Mouse (Mus musculus) brain, adult 2 months (tissue): ENCODE measurements at regions not wholly inside any gene's neighbourhood (a gene's known extent, or its start where the extent isn't known, plus 50 kb on each side); places are given as distances from the start of the nearest gene placed in this dataset.
A peak's percentile ranks its signal among the peaks of the same experiment; 100 is the strongest.

ENCODE experiments used
- DNase-seq: peaks from one replicate; pipeline ENCODE4 v3.0.0; 2011; ENCODE audit warnings: low read depth, low spot score

DNA sequence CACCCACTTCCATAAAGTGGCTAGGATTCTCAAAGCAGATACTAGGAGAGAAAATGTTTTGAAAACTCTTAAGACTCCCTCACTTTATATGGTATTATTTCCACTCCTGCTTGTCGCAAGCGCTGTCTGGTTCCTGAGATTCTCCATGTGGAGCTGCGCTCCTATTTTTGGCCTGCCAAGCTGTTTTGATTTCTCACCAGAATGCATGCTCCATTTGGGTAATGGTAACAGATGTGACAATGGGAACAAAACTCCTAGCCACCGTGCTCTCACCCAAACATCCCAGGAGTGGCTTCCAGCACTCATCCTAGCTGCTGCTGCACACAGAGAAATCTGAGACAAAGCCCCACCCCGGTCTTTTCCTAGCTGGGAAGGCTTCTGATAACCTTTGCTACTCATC lies 749.6 kb downstream of the Ntrk3 start:
- DNase-seq, result peak; percentile 86

DNA sequence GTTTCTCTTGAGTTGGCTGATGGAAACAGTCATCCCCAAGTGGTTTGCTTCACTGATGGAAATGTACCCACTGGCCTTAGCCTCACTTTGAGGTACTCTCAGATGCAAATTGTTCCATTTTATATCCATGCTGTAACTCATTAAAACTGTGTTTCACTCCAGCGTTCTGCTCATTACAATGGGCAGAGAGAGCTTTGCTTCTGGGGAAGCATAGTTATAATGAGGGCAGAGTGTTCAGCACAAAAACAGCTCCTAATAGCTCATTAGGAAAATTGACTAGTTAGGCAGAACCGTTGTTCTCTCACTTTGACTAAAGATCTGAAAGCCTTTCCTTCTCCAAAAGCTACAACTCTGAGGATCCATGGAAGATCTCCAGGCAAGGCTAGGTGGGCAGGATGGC lies 771.2 kb downstream of the Ntrk3 start:
- DNase-seq, result peak; percentile 32

DNA sequence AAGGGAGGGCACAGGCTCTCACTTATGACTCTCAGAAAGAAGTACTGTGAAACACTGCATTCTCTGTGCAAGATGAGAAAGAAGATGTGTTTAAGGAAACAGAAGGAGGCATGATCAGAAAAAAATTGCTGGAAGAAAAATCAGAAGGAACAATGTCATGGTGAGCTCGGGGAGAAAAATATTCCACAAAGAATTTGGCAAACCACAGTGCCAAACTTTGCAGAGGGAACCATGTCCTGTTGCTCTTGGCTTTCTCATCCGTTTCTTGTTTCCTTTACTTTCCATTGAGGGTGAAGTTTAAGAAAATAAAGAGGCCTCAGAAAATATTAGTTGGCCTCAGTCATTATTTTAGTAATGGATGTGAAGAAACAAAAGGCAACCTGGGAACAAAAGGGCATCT lies 804.4 kb downstream of the Ntrk3 start:
- DNase-seq, result no peak

DNA sequence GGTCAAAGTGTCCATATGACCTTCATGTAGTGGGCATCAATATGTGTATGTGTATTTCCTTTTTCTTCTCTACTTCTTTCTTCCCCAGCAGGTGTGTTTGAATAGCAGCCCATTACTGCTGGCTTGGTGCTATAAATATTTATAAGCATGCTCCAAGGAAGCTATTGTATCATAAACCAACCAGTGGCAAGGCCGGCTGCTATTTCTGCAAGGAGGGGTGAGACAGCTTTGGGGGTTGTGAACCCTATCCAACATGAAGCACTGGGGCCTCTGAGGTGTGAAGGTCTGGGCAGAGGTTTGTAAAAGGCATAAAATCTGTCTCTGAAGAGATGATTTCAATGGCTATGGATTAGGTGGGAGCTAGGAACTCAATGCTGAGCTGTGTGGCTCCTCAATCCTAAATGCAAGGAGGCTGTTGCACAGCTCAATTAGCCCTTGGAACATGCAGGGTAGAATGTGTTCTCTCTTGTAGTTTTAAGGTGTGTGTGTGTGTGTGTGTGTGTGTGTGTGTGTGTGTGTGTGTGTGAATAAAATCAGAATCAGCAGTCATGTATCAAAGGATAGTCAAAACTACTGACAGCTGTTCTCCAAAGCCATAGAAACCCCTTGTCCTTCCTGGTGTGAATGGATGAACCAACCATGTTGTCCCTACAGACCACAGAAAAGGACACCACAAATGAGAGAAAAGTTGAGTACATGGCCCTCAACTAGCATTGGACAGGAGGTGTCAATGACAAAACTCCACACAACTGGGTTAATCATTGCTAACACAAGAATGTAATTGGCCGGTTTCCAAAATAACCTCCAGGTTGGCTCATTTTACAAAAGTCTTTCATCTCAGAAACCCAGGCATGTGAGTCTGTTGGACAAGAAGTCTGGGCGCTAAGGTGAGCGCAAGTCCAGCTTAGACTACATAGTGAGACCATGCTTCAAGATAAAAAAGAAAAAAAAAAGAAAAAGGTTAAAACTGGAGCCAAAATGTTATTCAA lies 809.0 kb downstream of the Ntrk3 start:
- no peak for DNase-seq

DNA sequence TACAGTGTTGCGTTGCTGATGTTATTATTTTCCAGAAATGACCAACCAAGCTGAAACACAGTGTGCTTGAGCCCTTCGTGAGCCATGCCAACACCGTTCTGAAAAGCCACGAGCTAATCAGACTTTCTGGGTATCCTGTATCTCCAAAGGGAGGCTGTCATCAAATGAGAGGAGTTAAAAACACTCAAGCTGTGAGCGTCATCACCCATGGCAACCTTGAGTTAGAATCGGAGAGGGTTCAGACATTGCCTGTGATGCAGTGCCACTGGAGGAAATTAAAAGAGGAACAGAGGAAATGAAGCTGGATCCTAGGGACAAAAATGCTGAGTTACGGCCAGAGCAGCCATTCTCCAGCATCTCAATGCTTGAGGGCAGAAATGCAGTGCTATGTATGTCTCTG lies 838.6 kb downstream of the Ntrk3 start:
- DNase-seq, result peak; percentile 7

DNA sequence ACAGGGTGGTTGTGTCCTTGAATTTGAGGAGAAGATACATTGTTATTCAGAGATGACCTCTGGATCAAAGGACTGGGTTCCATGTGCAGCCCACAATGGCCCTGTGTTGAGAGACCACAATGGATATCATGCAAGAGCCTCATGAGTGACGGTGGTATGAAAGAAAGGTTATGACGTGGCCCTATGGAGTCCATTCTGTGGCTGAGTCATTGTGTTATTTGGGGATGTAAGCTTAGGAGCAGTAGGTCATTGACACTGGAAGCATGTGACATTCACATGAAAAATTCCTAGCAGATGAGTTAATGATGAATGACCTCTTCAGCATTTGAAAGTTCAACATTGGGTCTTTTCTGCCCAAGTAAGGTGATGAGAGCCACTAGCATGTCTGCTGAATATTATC lies 849.3 kb downstream of the Ntrk3 start:
- no peak for DNase-seq

DNA sequence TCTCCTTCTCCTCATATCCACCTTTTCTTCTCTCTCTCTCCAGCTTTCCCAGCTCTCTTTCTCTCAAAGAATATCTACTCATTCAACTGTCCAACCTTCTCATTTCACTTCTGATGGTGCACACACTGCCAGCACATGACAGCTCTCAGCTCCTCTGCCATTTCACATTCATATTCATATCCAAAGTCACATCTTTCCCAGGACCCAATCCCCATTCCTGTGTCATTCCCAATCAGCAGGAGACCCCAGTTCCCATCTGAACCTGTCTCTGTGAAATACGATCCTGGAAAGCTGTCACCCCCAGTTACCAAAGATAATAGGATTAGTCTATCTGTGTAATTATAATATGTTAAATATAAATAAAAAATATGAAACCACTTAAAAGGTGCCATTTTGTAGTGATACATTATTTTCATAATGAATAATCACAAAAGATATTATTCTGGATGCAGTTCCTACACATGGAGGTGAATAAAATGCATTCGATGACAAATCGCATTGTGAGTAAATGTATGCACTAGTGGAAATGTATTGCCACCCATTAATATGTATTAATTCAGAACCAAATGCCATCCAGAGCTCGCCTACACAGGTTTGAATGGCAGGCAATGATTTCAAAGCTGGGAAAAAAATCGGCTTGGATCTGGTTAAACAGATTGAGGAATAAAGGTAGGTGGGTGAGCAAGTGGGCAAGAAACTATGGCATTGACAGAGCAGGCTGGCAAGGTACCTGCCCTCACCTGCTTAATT lies 855.0 kb downstream of the Ntrk3 start:
- no peak for DNase-seq

DNA sequence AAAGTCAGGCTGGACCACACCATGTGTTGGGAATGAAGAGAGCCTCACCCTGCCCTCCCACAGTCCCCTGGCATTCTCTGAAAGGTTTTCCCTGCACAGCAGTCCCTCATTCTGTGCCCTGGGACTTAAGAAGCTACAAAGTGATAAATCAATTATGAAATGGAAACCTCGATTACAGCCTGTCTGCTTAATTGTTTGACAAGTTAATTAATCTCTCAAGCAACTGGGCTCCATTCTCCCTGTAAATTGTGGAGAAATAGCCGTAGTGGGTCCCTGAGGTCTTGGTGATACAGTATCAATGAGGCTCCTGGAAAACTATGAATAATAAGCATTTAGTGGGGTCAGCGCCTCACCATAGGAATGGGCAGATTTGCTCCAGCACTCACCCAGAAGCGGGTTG lies 870.3 kb downstream of the Ntrk3 start:
- no peak for DNase-seq

DNA sequence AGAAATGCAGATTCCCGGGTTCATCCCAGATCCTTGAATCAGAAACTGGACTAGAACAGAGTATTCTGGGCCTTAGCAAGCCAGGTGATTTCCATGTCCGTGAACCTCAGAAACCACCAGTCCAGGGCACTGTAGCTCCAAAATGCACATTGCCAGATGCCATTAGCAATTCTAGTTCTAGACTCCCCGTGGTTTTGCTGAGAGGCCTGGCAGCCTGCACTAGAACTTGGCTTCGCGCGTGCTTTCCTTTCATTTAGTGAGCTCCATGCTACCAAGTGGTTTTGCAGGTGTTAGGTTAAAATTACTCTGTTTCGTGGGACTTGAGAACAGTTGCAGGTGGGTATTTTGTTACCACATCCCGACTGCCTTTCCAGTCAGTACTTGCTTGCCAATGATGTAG lies 876.0 kb downstream of the Ntrk3 start:
- DNase-seq, result peak; percentile 42

DNA sequence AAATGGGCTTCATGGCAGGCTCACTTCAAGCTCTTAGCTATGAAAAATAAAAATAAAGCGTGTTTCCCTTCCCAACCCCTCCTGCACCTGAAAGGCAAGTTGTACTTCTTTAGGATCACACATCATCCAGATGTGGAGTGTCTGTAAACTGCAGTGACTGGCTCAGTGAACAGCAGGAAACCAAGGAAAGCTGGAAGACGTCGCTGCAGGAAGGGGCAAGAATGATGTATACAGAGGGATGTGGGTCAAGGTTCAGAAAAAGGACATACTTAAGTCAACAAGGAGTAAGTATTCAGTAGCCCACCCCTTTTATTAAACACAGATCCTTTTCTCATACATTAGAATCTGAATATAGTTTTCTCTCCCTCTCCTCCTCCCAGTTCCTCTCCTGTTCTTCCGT lies 879.4 kb downstream of the Ntrk3 start:
- DNase-seq, result no peak

DNA sequence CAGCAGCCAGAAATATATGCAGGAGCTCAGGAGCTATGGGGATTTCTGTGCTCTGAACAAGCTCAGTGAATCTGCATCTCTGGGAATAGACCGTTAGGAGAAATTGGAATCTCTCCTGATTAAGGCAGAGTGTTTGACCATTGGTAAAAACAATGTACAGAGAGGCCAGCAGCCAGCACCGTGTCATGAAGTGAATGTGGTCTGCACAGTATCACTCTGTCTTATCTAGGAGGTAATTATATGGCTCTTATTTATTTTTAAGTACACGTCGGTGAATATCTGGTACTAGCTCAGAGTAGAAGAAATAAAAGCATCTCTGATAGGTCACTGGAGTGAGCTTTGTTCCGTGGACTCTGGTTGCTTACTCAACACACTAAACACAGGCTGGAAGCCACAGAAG lies 879.8 kb downstream of the Ntrk3 start:
- DNase-seq, result no peak

DNA sequence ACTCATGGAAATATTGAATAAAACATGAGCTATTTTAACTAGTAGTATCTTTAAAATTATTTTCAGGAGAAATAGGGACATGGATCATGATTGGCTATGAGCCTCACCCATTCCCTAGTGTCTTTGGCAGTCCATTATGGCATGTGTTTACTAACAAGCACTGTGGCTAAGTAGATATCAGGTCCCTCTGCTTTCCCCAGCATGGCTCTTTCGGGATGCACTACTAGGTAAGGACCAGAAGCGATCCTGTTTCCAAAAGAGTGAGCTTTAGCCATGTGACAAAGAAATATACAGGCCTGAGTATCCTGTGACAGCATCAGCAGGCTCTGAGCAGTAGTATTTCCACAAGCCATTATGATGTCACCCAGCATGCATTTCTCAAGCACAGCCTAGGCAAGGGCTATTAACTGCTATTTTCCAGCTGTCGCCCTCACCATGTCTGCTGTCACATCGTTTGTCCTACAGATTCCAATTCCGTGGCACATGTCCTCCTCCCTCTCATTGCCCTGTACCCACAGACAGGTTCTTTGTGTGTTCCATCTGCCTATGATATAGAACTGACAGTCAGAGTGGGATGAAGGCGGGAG lies 882.1 kb downstream of the Ntrk3 start:
- peak; percentile 27 for DNase-seq

DNA sequence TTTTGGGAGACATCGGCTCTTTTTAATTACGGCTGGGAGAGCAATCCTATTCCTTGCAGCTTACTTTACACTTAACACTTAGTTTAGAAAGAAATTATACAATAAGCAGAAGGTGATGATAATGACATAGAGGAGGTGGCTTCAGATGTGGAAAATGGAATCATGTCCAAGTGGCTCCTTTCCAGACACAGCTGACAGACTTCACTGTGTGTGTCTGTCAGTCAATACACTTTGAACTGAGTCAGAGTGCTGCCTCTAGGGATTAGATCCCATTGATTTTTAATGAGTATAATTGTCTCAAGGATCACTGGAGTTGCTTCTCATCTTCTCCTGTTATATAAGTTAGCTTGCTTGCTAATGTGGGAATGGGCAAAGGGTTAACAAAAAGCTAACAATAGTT lies 882.7 kb downstream of the Ntrk3 start:
- peak; percentile 4 for DNase-seq

DNA sequence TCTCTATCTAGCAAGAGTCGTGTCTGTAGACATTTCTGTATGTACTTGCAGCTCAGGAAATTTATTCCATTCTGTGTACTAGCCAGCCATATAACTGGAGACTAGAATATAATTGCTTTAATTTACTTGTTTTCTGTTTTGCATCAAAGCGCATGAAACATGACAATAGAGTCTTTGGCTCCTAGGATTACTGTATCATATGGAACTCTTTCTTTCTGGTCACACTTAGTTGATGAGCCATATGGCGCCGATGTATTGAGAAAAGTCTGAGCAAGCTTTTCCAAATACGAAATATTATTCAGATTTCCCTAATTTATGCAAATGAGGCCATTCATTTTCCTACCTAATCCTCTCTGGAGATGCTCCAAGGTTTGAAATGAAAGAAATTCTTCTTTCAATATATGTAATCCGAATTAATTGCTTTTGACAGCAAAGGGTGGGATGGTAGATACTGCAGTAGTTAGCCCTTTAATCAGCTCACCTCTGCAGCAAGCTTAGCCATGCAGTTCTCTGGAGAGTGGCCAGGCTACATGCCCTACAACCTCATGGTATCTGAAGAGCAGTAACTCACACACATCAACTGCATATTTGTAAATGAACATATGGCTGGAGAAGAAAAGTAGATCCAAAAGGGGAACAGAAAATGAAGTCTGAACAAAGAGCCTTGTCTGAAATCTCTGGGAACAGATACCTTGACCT lies 913.4 kb downstream of the Ntrk3 start:
- peak; percentile 6 for DNase-seq

DNA sequence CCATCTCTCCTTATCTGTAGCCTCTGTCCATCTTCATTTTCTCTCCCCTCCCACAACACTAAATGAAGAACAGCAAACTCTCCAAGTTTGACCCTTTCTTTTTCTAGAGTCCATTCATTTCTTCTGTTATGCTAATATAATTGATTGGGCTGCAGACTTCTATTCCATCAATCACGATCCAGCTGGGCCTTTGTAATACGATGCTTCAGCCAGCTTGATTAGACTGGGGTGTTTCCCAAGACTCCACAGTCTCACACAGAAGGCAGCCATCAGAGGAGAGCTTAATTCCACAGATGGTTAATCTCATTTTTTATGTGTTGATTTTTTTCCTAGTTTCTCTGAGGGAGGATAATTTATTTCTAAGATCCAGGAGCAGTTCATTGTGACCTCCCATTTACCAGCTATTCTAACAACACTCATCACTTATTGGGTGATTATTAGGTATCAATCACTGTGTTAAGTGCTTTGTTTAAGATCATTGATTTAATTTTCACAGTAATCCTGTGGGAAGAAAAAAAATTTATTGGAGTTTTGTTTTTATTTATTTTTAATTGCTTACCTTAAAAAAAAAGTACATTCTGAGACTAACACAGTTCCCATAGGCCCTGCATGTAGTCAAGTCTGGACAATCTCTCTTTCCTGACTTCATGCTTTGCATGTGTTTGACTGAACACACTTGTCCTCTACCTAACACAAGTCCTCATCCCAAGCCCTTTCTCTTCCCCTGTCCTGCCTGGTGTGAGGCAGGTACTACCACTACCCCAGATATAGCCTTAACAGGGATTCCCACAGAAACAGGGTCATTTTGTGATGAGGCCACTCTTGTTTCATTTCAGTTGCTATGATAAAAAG lies 925.5 kb downstream of the Ntrk3 start:
- DNase-seq, result no peak

DNA sequence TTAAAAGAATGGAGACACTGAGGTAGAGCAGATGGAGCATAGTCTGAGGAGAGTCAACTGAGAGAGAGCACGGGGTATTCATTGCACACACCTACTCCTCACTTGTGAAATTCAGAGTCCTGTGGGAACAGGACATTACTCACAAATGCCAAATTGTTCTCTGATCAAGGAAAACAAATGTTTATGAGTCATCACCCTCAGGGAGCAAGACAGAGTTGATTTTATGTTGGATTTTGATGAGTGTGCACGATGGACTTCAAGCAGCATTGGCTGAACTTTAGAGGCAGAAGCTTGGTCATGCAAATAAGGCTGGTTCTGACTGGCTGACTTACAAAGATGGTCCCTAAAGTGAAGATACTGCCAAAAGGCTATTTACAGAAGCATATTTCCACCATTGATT lies 951.0 kb downstream of the Ntrk3 start:
- peak; percentile 36 for DNase-seq

DNA sequence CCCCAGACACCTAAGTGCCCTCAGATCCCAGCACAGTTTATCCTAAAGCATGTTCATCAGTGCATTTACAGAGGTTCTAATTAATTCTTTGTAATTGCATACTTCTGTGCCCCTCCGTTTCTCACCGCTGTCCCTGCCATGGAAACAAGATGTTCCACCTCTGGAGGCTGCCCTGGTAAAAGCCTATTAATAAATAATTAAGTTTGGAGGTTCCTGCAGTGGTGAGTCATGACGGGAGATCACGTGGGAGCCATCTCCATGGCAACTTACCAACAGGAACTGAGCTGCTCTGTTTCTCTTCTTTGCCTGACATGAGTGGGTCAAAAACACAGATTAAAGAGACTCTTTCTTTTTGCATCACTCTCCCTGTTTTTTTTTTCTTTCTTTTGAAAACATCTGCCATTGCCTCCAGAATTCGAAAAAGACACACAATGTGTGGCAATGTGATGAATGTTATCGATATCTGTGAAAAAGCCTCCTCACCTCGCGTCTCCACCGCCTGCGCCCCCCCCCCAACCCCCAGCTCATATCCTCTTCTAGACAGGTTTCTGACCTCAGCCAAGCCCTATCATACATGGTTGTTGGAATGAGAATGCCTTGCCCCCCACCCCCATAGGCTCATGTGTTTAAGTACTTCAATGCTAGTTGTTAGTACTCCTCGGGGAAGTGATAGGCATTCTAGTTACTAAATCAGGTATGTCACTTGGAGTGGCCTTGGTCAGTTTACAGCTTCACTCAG lies 965.9 kb downstream of the Ntrk3 start:
- DNase-seq, result peak; percentile 93

DNA sequence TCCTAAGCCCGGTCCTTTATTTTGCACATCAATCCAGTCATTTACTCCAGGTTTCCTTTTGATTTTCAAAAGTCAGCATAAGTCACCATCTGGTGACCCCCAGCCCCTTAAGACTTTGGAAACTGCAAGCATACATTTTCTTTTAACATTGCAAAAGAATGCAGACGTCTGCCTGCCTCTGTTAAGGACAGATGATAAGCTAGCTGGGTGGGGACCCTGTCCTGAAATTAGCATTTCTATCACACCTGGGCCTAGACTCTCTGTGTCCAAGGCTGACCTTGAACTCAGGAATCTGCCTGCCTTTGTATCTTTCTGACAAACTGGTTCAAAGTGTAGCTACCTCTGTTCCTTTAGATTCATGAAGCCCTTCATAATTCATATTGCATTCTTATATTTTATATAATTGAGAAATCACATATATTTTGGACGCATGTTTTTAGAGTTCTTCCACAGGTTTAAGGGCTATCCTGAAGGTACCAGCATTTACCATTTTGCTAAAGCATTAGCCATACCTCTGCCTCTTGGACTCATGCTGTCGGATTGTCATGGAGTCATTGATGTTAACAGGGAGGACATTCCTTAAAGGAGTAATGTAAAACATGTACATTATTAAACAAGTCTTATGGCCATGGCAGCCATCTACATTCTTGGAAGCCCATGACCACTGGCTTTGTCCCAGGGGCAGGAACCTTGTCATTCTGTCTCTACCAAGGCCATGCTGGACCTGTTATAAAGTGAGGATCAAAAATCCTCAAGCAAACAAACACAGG lies 998.6 kb downstream of the Ntrk3 start:
- DNase-seq, result no peak
